Mouse (Mus musculus): Measurements from ENCODE around the gene Vmn1r82. TPM values are rescaled to one million over a fixed set of nuclear protein-coding genes. Genes with fewer than 3 reads are reported as not detected.

Gene Vmn1r82
- not detected in 2 replicates for polyA plus RNA-seq (2016; fragmentation: Nextera tagmentation; extraction: Ambion mirVana)

GRCm38 (mm10) chr7:12300130-12300529, at the start of gene Vmn1r82:
TSS of gene Vmn1r82 (plus strand) at chr7:12300430.
- WGBS = 47% methylated on average over 2 of the region's 2 CpGs
- no peak within 1 kb of the TSS for H3K27ac ChIP-seq (ENCODE audit: poor library complexity, severe bottlenecking)
- no peak within 1 kb of the TSS for H3K9ac ChIP-seq

GRCm38 (mm10) chr7:12268169-12268568, 32.1 kb upstream of the Vmn1r82 start, which contains the start of gene Vmn1r81:
TSS of gene Vmn1r81 (minus strand) at chr7:12268269.
- Histone ChIP-seq H3K4me1 (replicated peaks) (no peaks in the 10 kb centered on the region), H3K27ac (ENCODE audit: poor library complexity, severe bottlenecking) (no peak within 1 kb of the TSS), H3K4me2 (no peak within 1 kb of the TSS), H3K9me3 (replicated peaks) (peaks cover 9% of the 10 kb centered on the region), H3K4me3 (no peak within 1 kb of the TSS), H3K27me3 (replicated peaks) (no peaks in the 10 kb centered on the region), H3K36me3 (no peaks in the 10 kb centered on the region), H3K9ac (no peak within 1 kb of the TSS)
- WGBS = 57% methylated on average over 1 of the region's 1 CpGs
- no peak for ATAC-seq (ENCODE audit: insufficient number of reproducible peaks, low FRiP score)

More at GRCm38 (mm10) chr7:12300130-12300529, at the start of gene Vmn1r82:
- Histone ChIP-seq H3K4me2 (no peak within 1 kb of the TSS), H3K9me3 (replicated peaks) (peaks cover 14% of the 10 kb centered on the region; the same call in 1 of the 2 replicates), H3K27me3 (replicated peaks) (no peaks in the 10 kb centered on the region), H3K4me1 (replicated peaks) (no peaks in the 10 kb centered on the region), H3K36me3 (no peaks in the 10 kb centered on the region), H3K4me3 (no peak within 1 kb of the TSS)
- ATAC-seq (ENCODE audit: insufficient number of reproducible peaks, low FRiP score) = no peak

- H3K27ac ChIP-seq (ENCODE audit: poor library complexity, severe bottlenecking) = no peak within 1 kb of the TSS
- H3K9me3 ChIP-seq (replicated peaks) = peaks cover 12% of the 10 kb centered on the region
- H3K4me3 ChIP-seq = no peak within 1 kb of the TSS
- no peaks in the 10 kb centered on the region for H3K27me3 ChIP-seq (replicated peaks)
- no peaks in the 10 kb centered on the region for H3K36me3 ChIP-seq
- 57% methylated on average over 2 of the region's 2 CpGs for WGBS
- no peak for ATAC-seq (ENCODE audit: insufficient number of reproducible peaks, low FRiP score)
- H3K4me2 ChIP-seq = no peak within 1 kb of the TSS
- no peaks in the 10 kb centered on the region for H3K4me1 ChIP-seq (replicated peaks)
- H3K9ac ChIP-seq = no peak within 1 kb of the TSS
Observed at GRCm38 (mm10) chr7:12329381-12329780, 29.2 kb downstream of the Vmn1r82 start, which contains the start of gene Vmn1r83. TSS of gene Vmn1r83 (minus strand) at chr7:12329481.

Other genes starting within 250 kb of the Vmn1r82 start
- not detected in 2 replicates for gene Vmn1r78, start 150.2 kb upstream of the Vmn1r82 start, polyA plus RNA-seq (2016; fragmentation: Nextera tagmentation; extraction: Ambion mirVana)
- not detected in 2 replicates for gene Vmn1r79, start 129.2 kb upstream of the Vmn1r82 start, polyA plus RNA-seq (2016; fragmentation: Nextera tagmentation; extraction: Ambion mirVana)
- not detected in 2 replicates for gene Vmn1r80, start 111.1 kb upstream of the Vmn1r82 start, polyA plus RNA-seq (2016; fragmentation: Nextera tagmentation; extraction: Ambion mirVana)
- gene Vmn1r81, start 32.2 kb upstream of the Vmn1r82 start, polyA plus RNA-seq (2016; fragmentation: Nextera tagmentation; extraction: Ambion mirVana) = not detected in 2 replicates
- not detected in 2 replicates for gene Vmn1r83, start 29.1 kb downstream of the Vmn1r82 start, polyA plus RNA-seq (2016; fragmentation: Nextera tagmentation; extraction: Ambion mirVana)
- not detected in 2 replicates for gene Vmn1r84, start 68.8 kb downstream of the Vmn1r82 start, polyA plus RNA-seq (2016; fragmentation: Nextera tagmentation; extraction: Ambion mirVana)
- 2.7 and 2.8 TPM in 2 replicates for gene Zfp551, start 122.3 kb downstream of the Vmn1r82 start, polyA plus RNA-seq (2016; fragmentation: Nextera tagmentation; extraction: Ambion mirVana)
- gene Zfp606, start 177.9 kb downstream of the Vmn1r82 start, polyA plus RNA-seq (2016; fragmentation: Nextera tagmentation; extraction: Ambion mirVana) = 18.2 and 19.6 TPM in 2 replicates
- not detected in 2 replicates for gene 2900092C05Rik, start 212.1 kb downstream of the Vmn1r82 start, polyA plus RNA-seq (2016; fragmentation: Nextera tagmentation; extraction: Ambion mirVana)